Mouse (Mus musculus) midbrain, postnatal 0 days (tissue): Measurements from ENCODE around the gene Ap4m1. TPM values are rescaled to one million over a fixed set of nuclear protein-coding genes. Genes with fewer than 3 reads are reported as not detected.

Experiments used
- ATAC-seq: fragments of 200-750 bp; cut with Nextera tagmentation; 2 replicates; pipeline ENCODE4 v1.8.0; 2017; ENCODE audit warnings: moderate number of reproducible peaks, mild to moderate bottlenecking, moderate TSS enrichment, moderate library complexity; ENCODE audit not compliant: low FRiP score
- DNase-seq: peaks from one replicate; pipeline ENCODE4 v3.0.0-alpha.2; 2015; ENCODE audit warnings: low spot score
- H3K27ac ChIP-seq: fragments of 300-500 bp; sonication (generic); 2 replicates; pipeline ENCODE4 v1.5.1; 2014; ENCODE audit warnings: low read depth, mild to moderate bottlenecking, low read length, mixed read lengths
- H3K27me3 ChIP-seq: fragments of 300-500 bp; sonication (generic); 2 replicates; pipeline ENCODE4 v1.6.1; 2014; ENCODE audit warnings: low read length, control low read depth, mixed read lengths; ENCODE audit not compliant: insufficient read depth
- H3K36me3 ChIP-seq: fragments of 300-500 bp; sonication (generic); 2 replicates; pipeline ENCODE4 v1.6.1; 2014; ENCODE audit warnings: low read length, control low read depth, mixed read lengths; ENCODE audit not compliant: insufficient read depth
- H3K4me1 ChIP-seq: fragments of 300-500 bp; sonication (generic); 2 replicates; pipeline ENCODE4 v1.6.1; 2014; ENCODE audit warnings: mild to moderate bottlenecking, control low read depth, antibody characterized with exemption, low read length, mixed read lengths; ENCODE audit not compliant: insufficient read depth
- H3K4me2 ChIP-seq: fragments of 300-500 bp; sonication (generic); 2 replicates; pipeline ENCODE4 v1.6.1; 2014; ENCODE audit warnings: low read depth, mild to moderate bottlenecking, low read length, mixed read lengths; ENCODE audit not compliant: poor library complexity, severe bottlenecking
- H3K4me3 ChIP-seq: fragments of 300-500 bp; sonication (generic); 2 replicates; pipeline ENCODE4 v1.5.1; 2014; ENCODE audit warnings: low read depth, mild to moderate bottlenecking, low read length, moderate library complexity
- H3K9ac ChIP-seq: fragments of 300-500 bp; sonication (generic); replicated peaks from 2 replicates; pipeline ENCODE4 v1.6.1; 2014; ENCODE audit warnings: mild to moderate bottlenecking, low read length, moderate library complexity, mixed read lengths; ENCODE audit not compliant: poor library complexity, severe bottlenecking
- H3K9me3 ChIP-seq: fragments of 300-500 bp; sonication (generic); 2 replicates; pipeline ENCODE4 v1.6.1; 2016; ENCODE audit warnings: low read length, control low read depth
- CTCF ChIP-seq: IDR thresholded peaks from 2 replicates; pipeline ENCODE4 v1.5.1; 2016; ENCODE audit warnings: antibody characterized with exemption, mild to moderate bottlenecking
- WGBS: fragments of 180-500 bp; shearing (Covaris S2); extraction: QIAGEN DNeasy Blood & Tissue Kit; methylation state at CpG from one replicate; pipeline ENCODE4 v1.1.7; 2014; 5-methylcytosine and 5-hydroxymethylcytosine counted together
- polyA plus RNA-seq: library from polyadenylated mRNA; unstranded; fragments of >200 nt; fragmentation: Nextera tagmentation; extraction: Ambion mirVana; gene quantifications from 2 replicates; pipeline ENCODE4 v1.2.1, GENCODE M21; 2015
- total RNA-seq: library from RNA; depleted of rRNA; stranded (reverse); fragments of >200 nt; gene quantifications from 2 replicates; pipeline ENCODE4 v1.2.3, GENCODE M21; 2014

Gene Ap4m1
- total and polyA plus RNA-seq, 2 experiments from 2014 or later = 17.2 to 62.6 TPM

GRCm38 (mm10) chr5:138154390-138154789 lies 17.4 kb upstream of the Ap4m1 start:
- peak overlapping the region; percentile 95 for H3K27ac ChIP-seq
- peak overlapping the region; percentile 74 for H3K4me2 ChIP-seq
- H3K36me3 ChIP-seq = peaks cover 16% of the 10 kb centered on the region
- no peak for TF ChIP-seq CTCF
- WGBS = 85% methylated on average over 3 of the region's 3 CpGs
- no peaks in the 10 kb centered on the region; the same call in 1 of the 2 replicates for H3K4me1 ChIP-seq
- H3K27me3 ChIP-seq = no peaks in the 10 kb centered on the region
- H3K9ac ChIP-seq = peak overlapping the region; percentile 91; the same call in 1 of the 2 replicates
- no peak for ATAC-seq
- H3K9me3 ChIP-seq = no peaks in the 10 kb centered on the region
- DNase-seq = no peak
- H3K4me3 ChIP-seq = peak overlapping the region; percentile 64

GRCm38 (mm10) chr5:138155443-138155976 lies 16.3 kb upstream of the Ap4m1 start, which contains the start of gene Zfp113:
Zfp113 (minus strand) TSS chr5:138155744.
- TF ChIP-seq CTCF = peak; percentile 98
- ATAC-seq (peak; percentile 96), DNase-seq (peak; percentile 98)
- H3K9me3 ChIP-seq = no peaks in the 10 kb centered on the region
- H3K27ac ChIP-seq = peak within 1 kb of the TSS; percentile 95
- H3K4me2 ChIP-seq = peak within 1 kb of the TSS; percentile 74
- H3K4me3 ChIP-seq = peak within 1 kb of the TSS; percentile 64
- H3K36me3 ChIP-seq = peaks cover 13% of the 10 kb centered on the region
- H3K9ac ChIP-seq = peak within 1 kb of the TSS; percentile 91
- H3K27me3 ChIP-seq = no peaks in the 10 kb centered on the region
- no peaks in the 10 kb centered on the region; the same call in 1 of the 2 replicates for H3K4me1 ChIP-seq
- WGBS = under 1% methylated on average over 31 of the region's 31 CpGs

- 63% methylated on average over 7 of the region's 7 CpGs for WGBS
- Histone ChIP-seq H3K27me3 (no peaks in the 10 kb centered on the region), H3K9me3 (no peaks in the 10 kb centered on the region), H3K4me3 (peak overlapping the region; percentile 59), H3K4me2 (peak overlapping the region; percentile 74), H3K27ac (0 out of 2 replicates have a peak overlapping the region, but pooled peaks have one; percentile 70), H3K4me1 (peaks cover 5% of the 10 kb centered on the region), H3K9ac (0 out of 2 replicates have a peak overlapping the region, but pooled peaks have one; percentile 66), H3K36me3 (peaks cover 21% of the 10 kb centered on the region; the same call in 1 of the 2 replicates)
- no peak for TF ChIP-seq CTCF
- no peak for DNase-seq
- no peak for ATAC-seq
Measured at GRCm38 (mm10) chr5:138160224-138160762, 11.5 kb upstream of the Ap4m1 start.

- Histone ChIP-seq H3K27ac (peak within 1 kb of the TSS; percentile 70), H3K27me3 (no peaks in the 10 kb centered on the region), H3K36me3 (peaks cover 28% of the 10 kb centered on the region; the same call in 1 of the 2 replicates), H3K4me1 (peaks cover 5% of the 10 kb centered on the region), H3K4me2 (peak within 1 kb of the TSS; percentile 74), H3K9me3 (no peaks in the 10 kb centered on the region), H3K9ac (peak within 1 kb of the TSS; percentile 66), H3K4me3 (peak within 1 kb of the TSS; percentile 59)
- WGBS = under 1% methylated on average over 42 of the region's 42 CpGs
- peak; percentile 22; the same call in 1 of the 2 replicates for TF ChIP-seq CTCF
- DNase-seq (peak; percentile 96), ATAC-seq (peak; percentile 93)
Measured at GRCm38 (mm10) chr5:138160842-138161665, 10.7 kb upstream of the Ap4m1 start, which contains the start of gene Cops6. Cops6 (plus strand) TSS chr5:138161071.

GRCm38 (mm10) chr5:138163046-138163445 lies 8.8 kb upstream of the Ap4m1 start:
- Histone ChIP-seq H3K4me1 (peaks cover 5% of the 10 kb centered on the region), H3K4me2 (no peak overlapping the region), H3K36me3 (peaks cover 45% of the 10 kb centered on the region), H3K4me3 (no peak overlapping the region), H3K27ac (no peak overlapping the region), H3K9ac (no peak overlapping the region), H3K9me3 (no peaks in the 10 kb centered on the region), H3K27me3 (no peaks in the 10 kb centered on the region)
- ATAC-seq (no peak), DNase-seq (no peak)
- TF ChIP-seq CTCF = no peak
- 76% methylated on average over 6 of the region's 6 CpGs for WGBS
